Mouse (Mus musculus): ENCODE measurements around the gene Sbsn.

- TF ChIP-seq CTCF (conservative IDR thresholded peaks at IDR 0.05; ENCODE audit: low read length) (no peak), POU5F1 (IDR thresholded peaks at IDR 0.05; ENCODE audit: borderline replicate concordance, low read length) (no peak)
Observed at GRCm38 (mm10) chr7:30706214-30706882, 44.9 kb upstream of the Sbsn start.

All from E14TG2a.4 (cell line).